Mouse (Mus musculus) forebrain, postnatal 0 days (tissue): ENCODE data around the gene Ugt1a9. TPM values are rescaled to one million over a fixed set of nuclear protein-coding genes. Genes with fewer than 3 reads are reported as not detected.
"Not testable (repeated sequence)": the region's sequence is repeated elsewhere in the genome, so short reads cannot be mapped to it uniquely, and the experiment has no call there.

Experiments used
- ATAC-seq: fragments of 200-750 bp; cut with Nextera tagmentation; 2 replicates; pipeline ENCODE4 v1.8.0; 2017; ENCODE audit warnings: mild to moderate bottlenecking, moderate library complexity
- DNase-seq: peaks from one replicate; pipeline ENCODE4 v3.0.0-alpha.2; 2015
- H3K27ac ChIP-seq: fragments of 300-500 bp; sonication (generic); 2 replicates; pipeline ENCODE4 v1.5.1; 2014; ENCODE audit warnings: low read depth, mild to moderate bottlenecking, antibody characterized with exemption, low read length, moderate library complexity, mixed read lengths
- H3K27me3 ChIP-seq: fragments of 300-500 bp; sonication (generic); 2 replicates; pipeline ENCODE4 v1.6.1; 2014; ENCODE audit warnings: mild to moderate bottlenecking, low read length, mixed read lengths; ENCODE audit not compliant: insufficient read depth
- H3K36me3 ChIP-seq: fragments of 300-500 bp; sonication (generic); 2 replicates; pipeline ENCODE4 v1.6.1; 2014; ENCODE audit warnings: mild to moderate bottlenecking, moderate library complexity; ENCODE audit not compliant: insufficient read depth
- H3K4me1 ChIP-seq: fragments of 300-500 bp; sonication (generic); 2 replicates; pipeline ENCODE4 v1.6.1; 2014; ENCODE audit warnings: antibody characterized with exemption; ENCODE audit not compliant: insufficient read depth
- H3K4me2 ChIP-seq: fragments of 300-500 bp; sonication (generic); 2 replicates; pipeline ENCODE4 v1.6.1; 2014; ENCODE audit warnings: low read depth, mild to moderate bottlenecking, moderate library complexity
- H3K4me3 ChIP-seq: fragments of 300-500 bp; sonication (generic); 2 replicates; pipeline ENCODE4 v1.5.1; 2014; ENCODE audit warnings: low read depth, low read length, mixed read lengths
- H3K9ac ChIP-seq: fragments of 300-500 bp; sonication (generic); 2 replicates; pipeline ENCODE4 v1.6.1; 2014; ENCODE audit warnings: mild to moderate bottlenecking
- H3K9me3 ChIP-seq: fragments of 300-500 bp; sonication (generic); 2 replicates; pipeline ENCODE4 v1.6.1; 2016; ENCODE audit warnings: low read length
- CTCF ChIP-seq: sonication (generic); IDR thresholded peaks from 2 replicates; pipeline ENCODE4 v1.5.1; 2016; ENCODE audit warnings: antibody characterized with exemption, control low read depth, low read depth
- WGBS: fragments of 180-500 bp; shearing (Covaris S2); extraction: QIAGEN DNeasy Blood & Tissue Kit; methylation state at CpG from one replicate; pipeline ENCODE4 v1.1.7; 2014; 5-methylcytosine and 5-hydroxymethylcytosine counted together
- polyA plus RNA-seq: library from polyadenylated mRNA; unstranded; fragments of >200 nt; fragmentation: Nextera tagmentation; extraction: Ambion mirVana; gene quantifications from 2 replicates; pipeline ENCODE4 v1.2.1, GENCODE M21; 2015
- total RNA-seq: library from RNA; depleted of rRNA; stranded (reverse); fragments of >200 nt; gene quantifications from 2 replicates; pipeline ENCODE4 v1.2.3, GENCODE M21; 2014; rRNA removed

Ugt1a9 gene
- total RNA-seq (not detected in 2 replicates), polyA plus RNA-seq (not detected in 2 replicates)

- Histone ChIP-seq H3K4me3 (no peak within 1 kb of the TSS), H3K9ac (no peak within 1 kb of the TSS), H3K4me2 (no peak within 1 kb of the TSS), H3K36me3 (no peaks in the 10 kb centered on the region), H3K27me3 (no peaks in the 10 kb centered on the region), H3K4me1 (no peaks in the 10 kb centered on the region), H3K9me3 (no peaks in the 10 kb centered on the region), H3K27ac (no peak within 1 kb of the TSS)
- no peak for ATAC-seq
- no peak for DNase-seq
- TF ChIP-seq CTCF = no peak
- WGBS = 80% methylated on average over 2 of the region's 2 CpGs
Measured at GRCm38 (mm10) chr1:88070495-88070894, at the start of gene Ugt1a9. Gene Ugt1a9 (plus strand): TSS chr1:88070800.

- 58% methylated on average over 3 of the region's 3 CpGs for WGBS
- not testable (repeated sequence) for DNase-seq, H3K9ac ChIP-seq, H3K27ac ChIP-seq, ATAC-seq, H3K4me3 ChIP-seq, H3K36me3 ChIP-seq, H3K9me3 ChIP-seq, H3K4me2 ChIP-seq, H3K4me1 ChIP-seq, H3K27me3 ChIP-seq
Measured at GRCm38 (mm10) chr1:88025244-88025643, 45.4 kb upstream of the Ugt1a9 start.

- WGBS = 28% methylated on average over 1 of the region's 2 CpGs
- not testable (repeated sequence) for ATAC-seq, H3K9ac ChIP-seq, DNase-seq, H3K4me2 ChIP-seq, H3K36me3 ChIP-seq, H3K4me1 ChIP-seq, H3K9me3 ChIP-seq, H3K4me3 ChIP-seq, H3K27me3 ChIP-seq, H3K27ac ChIP-seq
Measured at GRCm38 (mm10) chr1:88043044-88043443, 27.6 kb upstream of the Ugt1a9 start.

GRCm38 (mm10) chr1:88044832-88045437 is 25.7 kb upstream of the Ugt1a9 start:
- not testable (repeated sequence) for DNase-seq, H3K27ac ChIP-seq, H3K4me1 ChIP-seq, H3K27me3 ChIP-seq, ATAC-seq, H3K4me3 ChIP-seq, H3K9me3 ChIP-seq, H3K36me3 ChIP-seq, H3K9ac ChIP-seq, H3K4me2 ChIP-seq
- WGBS = 66% methylated on average over 3 of the region's 5 CpGs

- 86% methylated on average over 2 of the region's 2 CpGs for WGBS
- ATAC-seq = not testable (repeated sequence)
Measured at GRCm38 (mm10) chr1:88047408-88047807, 23.2 kb upstream of the Ugt1a9 start.

GRCm38 (mm10) chr1:88055088-88055487 is 15.5 kb upstream of the Ugt1a9 start, which contains the start of gene Ugt1a10:
Gene Ugt1a10 (plus strand): TSS chr1:88055388.
- Histone ChIP-seq H3K4me1 (no peaks in the 10 kb centered on the region), H3K36me3 (no peaks in the 10 kb centered on the region), H3K27me3 (no peaks in the 10 kb centered on the region), H3K27ac (no peak within 1 kb of the TSS), H3K4me2 (no peak within 1 kb of the TSS), H3K4me3 (no peak within 1 kb of the TSS), H3K9ac (no peak within 1 kb of the TSS), H3K9me3 (no peaks in the 10 kb centered on the region)
- no peak for TF ChIP-seq CTCF
- ATAC-seq (no peak), DNase-seq (no peak)
- WGBS = 85% methylated on average over 1 of the region's 1 CpGs

More at GRCm38 (mm10) chr1:88047408-88047807, 23.2 kb upstream of the Ugt1a9 start:
- H3K27me3 ChIP-seq, H3K4me2 ChIP-seq, DNase-seq, H3K9me3 ChIP-seq, H3K4me1 ChIP-seq, H3K27ac ChIP-seq, H3K36me3 ChIP-seq, H3K4me3 ChIP-seq, H3K9ac ChIP-seq: not testable (repeated sequence)

- H3K4me2 ChIP-seq, H3K36me3 ChIP-seq, H3K4me3 ChIP-seq, H3K4me1 ChIP-seq, H3K9me3 ChIP-seq, H3K9ac ChIP-seq, ATAC-seq, H3K27ac ChIP-seq, DNase-seq, H3K27me3 ChIP-seq: not testable (repeated sequence)
- 25% methylated on average over 1 of the region's 2 CpGs for WGBS
Measured at GRCm38 (mm10) chr1:88066472-88067102, 4.0 kb upstream of the Ugt1a9 start.
